Mouse (Mus musculus): ENCODE results near the gene Vmn2r66. TPM values are rescaled to one million over a fixed set of nuclear protein-coding genes. Genes with fewer than 3 reads are reported as not detected.

The Vmn2r66 gene
- not detected for polyA plus RNA-seq (2017; shearing (Covaris generic))

DNA sequence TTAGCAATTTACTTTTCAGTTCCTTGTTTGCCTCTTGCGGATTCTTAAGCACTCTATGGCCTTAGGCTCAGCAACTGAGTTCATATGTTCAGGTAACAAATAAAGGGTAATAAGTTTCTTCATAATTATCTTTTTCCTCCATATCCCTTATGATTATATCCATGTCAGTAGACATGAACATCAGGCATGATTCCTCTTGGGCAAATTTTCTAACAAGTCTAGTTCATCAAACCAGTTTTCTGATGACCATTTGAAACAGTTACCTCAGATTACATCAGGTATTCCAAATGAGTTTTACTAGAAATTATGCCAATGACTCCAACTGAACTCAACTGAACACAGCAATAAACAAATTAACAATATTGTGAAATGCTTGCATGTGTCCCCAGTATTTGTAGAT is at the start of gene Vmn2r66:
Gene Vmn2r66, minus strand, starts transcription at position 101 of the 400 bp plus-strand sequence.
- no peak for ATAC-seq

- ATAC-seq = no peak
Observed at GRCm38 (mm10) chr7:84996694-84997093, 15.4 kb downstream of the Vmn2r66 start.

DNA sequence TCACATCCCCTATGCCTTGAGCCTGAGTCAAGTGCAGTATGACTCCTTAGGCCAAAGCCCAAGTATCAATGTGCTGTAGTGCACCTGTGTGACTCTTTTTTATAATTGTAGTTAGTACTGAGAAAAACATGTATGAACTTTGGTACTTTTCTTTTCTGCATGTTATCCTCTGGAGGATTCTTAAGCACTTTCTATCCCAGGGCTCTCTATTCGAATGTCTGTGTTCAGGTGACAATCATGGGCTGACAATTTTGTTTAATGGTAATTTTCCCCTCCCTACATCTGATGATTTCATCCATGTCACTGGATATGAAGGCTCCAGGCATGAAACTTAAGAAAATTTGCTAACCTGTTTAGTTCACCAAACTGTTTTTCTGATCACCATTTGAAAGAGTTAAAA is 48.1 kb downstream of the Vmn2r66 start, which contains the start of gene Vmn2r65:
Gene Vmn2r65, minus strand, starts transcription at position 101 of the 400 bp plus-strand sequence.
- ATAC-seq = no peak

Other genes with a start within 250 kb of the Vmn2r66 start
- not detected for gene Olfr291, start 158.7 kb downstream of the Vmn2r66 start, polyA plus RNA-seq (2017; shearing (Covaris generic))
- under 1 TPM in 1 of 3 experiments, not detected in 2; 0.03 TPM for gene Vmn2r65, start 48.2 kb downstream of the Vmn2r66 start, polyA plus RNA-seq (2017; shearing (Covaris generic))
- gene Vmn2r67, start 143.7 kb upstream of the Vmn2r66 start, polyA plus RNA-seq (2017; shearing (Covaris generic)) = not detected
- gene Vmn2r68, start 225.5 kb upstream of the Vmn2r66 start, polyA plus RNA-seq (2017; shearing (Covaris generic)) = under 1 TPM in 1 of 3 experiments, not detected in 2; 0.09 TPM